Mouse (Mus musculus) embryonic fibroblast, embryonic 13.5 days (primary cell): Measurements from ENCODE around the gene Hectd2.

ENCODE experiments used
- CTCF ChIP-seq: IDR thresholded peaks from 2 replicates; pipeline ENCODE4 v1.5.1; 2011; ENCODE audit warnings: mild to moderate bottlenecking, control low read depth, low read length, moderate library complexity, borderline replicate concordance; ENCODE audit not compliant: insufficient read depth
- POLR2A ChIP-seq: IDR thresholded peaks from 2 replicates; pipeline ENCODE4 v1.6.1; 2011; ENCODE audit warnings: low read depth, mild to moderate bottlenecking, control low read depth, low read length, moderate library complexity

DNA sequence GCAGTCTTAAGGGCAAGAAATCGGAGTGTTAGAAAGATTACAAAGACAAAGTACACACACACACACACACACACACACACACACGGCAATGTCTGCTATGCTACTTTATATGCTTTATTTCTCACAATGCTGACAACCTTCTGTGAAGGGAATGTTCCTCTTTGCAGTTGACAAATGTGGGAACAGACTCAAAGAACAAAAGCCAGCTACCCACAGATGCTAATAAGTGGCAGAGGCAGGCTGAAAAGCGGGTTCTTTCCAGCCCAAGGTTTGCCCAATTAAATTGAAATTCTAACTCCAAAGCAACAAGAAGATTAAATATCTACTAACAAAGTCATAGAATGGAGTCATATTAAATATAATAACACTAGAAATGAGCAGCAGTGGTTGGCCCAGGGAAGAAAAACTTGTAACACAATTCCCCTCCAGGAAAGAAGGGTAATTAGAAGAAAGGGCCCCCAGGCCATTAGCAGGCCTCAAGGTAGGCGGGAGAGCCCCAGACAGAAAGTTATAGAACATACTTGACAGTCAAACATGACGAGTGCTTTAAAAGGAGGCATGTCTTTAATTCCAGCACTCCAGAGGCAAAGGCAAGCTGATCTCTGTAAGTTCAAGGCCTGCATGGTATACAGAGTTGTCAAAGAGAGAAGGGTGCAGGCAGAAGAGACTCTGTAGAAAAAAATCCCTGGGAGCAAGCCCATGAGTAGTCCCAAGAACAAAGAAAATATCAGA, 115.4 kb downstream of the Hectd2 start:
- TF ChIP-seq CTCF (no peak), POLR2A (no peak)
